Mouse (Mus musculus) hindbrain, postnatal 0 days (tissue): ENCODE data around the gene Mzt1. TPM values are rescaled to one million over a fixed set of nuclear protein-coding genes. Genes with fewer than 3 reads are reported as not detected.

Source experiments
- ATAC-seq: fragments of 200-750 bp; cut with Nextera tagmentation; 2 replicates; pipeline ENCODE4 v1.8.0; 2017; ENCODE audit warnings: mild to moderate bottlenecking, moderate TSS enrichment, moderate library complexity
- DNase-seq: peaks from one replicate; pipeline ENCODE4 v3.0.0-alpha.2; 2015; ENCODE audit warnings: low spot score
- H3K27ac ChIP-seq: fragments of 300-500 bp; sonication (generic); 2 replicates; pipeline ENCODE4 v1.5.1; 2014; ENCODE audit warnings: mild to moderate bottlenecking
- H3K27me3 ChIP-seq: fragments of 300-500 bp; sonication (generic); 2 replicates; pipeline ENCODE4 v1.6.1; 2014; ENCODE audit warnings: low read length, mixed read lengths; ENCODE audit not compliant: insufficient read depth
- H3K36me3 ChIP-seq: fragments of 300-500 bp; sonication (generic); 2 replicates; pipeline ENCODE4 v1.6.1; 2014; ENCODE audit warnings: low read length, mixed read lengths; ENCODE audit not compliant: insufficient read depth
- H3K4me1 ChIP-seq: fragments of 300-500 bp; sonication (generic); 2 replicates; pipeline ENCODE4 v1.6.1; 2014; ENCODE audit warnings: antibody characterized with exemption, low read length, mixed read lengths; ENCODE audit not compliant: insufficient read depth
- H3K4me2 ChIP-seq: fragments of 300-500 bp; sonication (generic); 2 replicates; pipeline ENCODE4 v1.6.1; 2014; ENCODE audit warnings: low read depth, mild to moderate bottlenecking, low read length, moderate library complexity, mixed read lengths
- H3K4me3 ChIP-seq: fragments of 300-500 bp; sonication (generic); 2 replicates; pipeline ENCODE4 v1.5.1; 2014; ENCODE audit warnings: low read length
- H3K9ac ChIP-seq: fragments of 300-500 bp; sonication (generic); replicated peaks from 2 replicates; pipeline ENCODE4 v1.6.1; 2014; ENCODE audit warnings: mild to moderate bottlenecking, low read length, moderate library complexity, mixed read lengths
- H3K9me3 ChIP-seq: fragments of 300-500 bp; sonication (generic); 2 replicates; pipeline ENCODE4 v1.6.1; 2016; ENCODE audit warnings: low read length, mixed read lengths
- CTCF ChIP-seq: IDR thresholded peaks from 2 replicates; pipeline ENCODE4 v1.5.1; 2016; ENCODE audit warnings: antibody characterized with exemption, control low read depth, low read depth
- WGBS: fragments of 180-500 bp; shearing (Covaris S2); extraction: QIAGEN DNeasy Blood & Tissue Kit; methylation state at CpG from one replicate; pipeline ENCODE4 v1.1.7; 2014; 5-methylcytosine and 5-hydroxymethylcytosine counted together
- polyA plus RNA-seq: library from polyadenylated mRNA; unstranded; fragments of >200 nt; fragmentation: Nextera tagmentation; extraction: Ambion mirVana; gene quantifications from 2 replicates; pipeline ENCODE4 v1.2.1, GENCODE M21; 2015
- total RNA-seq: library from RNA; depleted of rRNA; stranded (reverse); fragments of >200 nt; gene quantifications from 2 replicates; pipeline ENCODE4 v1.2.3, GENCODE M21; 2014

Gene Mzt1
- total and polyA plus RNA-seq, 2 experiments from 2014 or later, result 73.7 to 117 TPM

- H3K9ac ChIP-seq, result no peak overlapping the region
- H3K36me3 ChIP-seq, result no peaks in the 10 kb centered on the region
- TF ChIP-seq CTCF, result no peak
- no peaks in the 10 kb centered on the region for H3K9me3 ChIP-seq
- no peak overlapping the region for H3K4me3 ChIP-seq
- WGBS, result 62% methylated on average over 10 of the region's 10 CpGs
- DNase-seq, result no peak
- no peak overlapping the region for H3K27ac ChIP-seq
- H3K27me3 ChIP-seq, result no peaks in the 10 kb centered on the region
- ATAC-seq, result no peak
- no peak overlapping the region for H3K4me2 ChIP-seq
- H3K4me1 ChIP-seq, result no peaks in the 10 kb centered on the region
Observed at GRCm38 (mm10) chr14:99019136-99019808, 26.7 kb downstream of the Mzt1 start.

GRCm38 (mm10) chr14:99018691-99019090 lies 27.2 kb downstream of the Mzt1 start:
- H3K27me3 ChIP-seq, result no peaks in the 10 kb centered on the region
- H3K36me3 ChIP-seq, result no peaks in the 10 kb centered on the region
- no peaks in the 10 kb centered on the region for H3K4me1 ChIP-seq
- no peak overlapping the region for H3K4me2 ChIP-seq
- DNase-seq (no peak), ATAC-seq (no peak)
- TF ChIP-seq CTCF, result no peak
- H3K4me3 ChIP-seq, result no peak overlapping the region
- H3K9ac ChIP-seq, result no peak overlapping the region
- no peaks in the 10 kb centered on the region for H3K9me3 ChIP-seq
- H3K27ac ChIP-seq, result no peak overlapping the region
- WGBS, result 88% methylated on average over 7 of the region's 7 CpGs

- Histone ChIP-seq H3K27me3 (no peaks in the 10 kb centered on the region), H3K4me3 (no peak overlapping the region), H3K27ac (peak overlapping the region; percentile 52; the same call in 1 of the 2 replicates), H3K9me3 (no peaks in the 10 kb centered on the region), H3K4me2 (no peak overlapping the region), H3K9ac (no peak overlapping the region), H3K4me1 (no peaks in the 10 kb centered on the region), H3K36me3 (no peaks in the 10 kb centered on the region)
- DNase-seq (no peak), ATAC-seq (no peak)
- 60% methylated on average over 2 of the region's 2 CpGs for WGBS
- TF ChIP-seq CTCF, result no peak
Observed at GRCm38 (mm10) chr14:99010920-99011313, 35.0 kb downstream of the Mzt1 start.

- Histone ChIP-seq H3K27ac (peak overlapping the region; percentile 52), H3K9me3 (no peaks in the 10 kb centered on the region), H3K27me3 (no peaks in the 10 kb centered on the region), H3K4me2 (no peak overlapping the region), H3K4me3 (no peak overlapping the region), H3K36me3 (no peaks in the 10 kb centered on the region), H3K4me1 (no peaks in the 10 kb centered on the region), H3K9ac (no peak overlapping the region)
- ATAC-seq, result no peak
- 49% methylated on average over 8 of the region's 8 CpGs for WGBS
- TF ChIP-seq CTCF, result no peak
- no peak for DNase-seq
Observed at GRCm38 (mm10) chr14:99010224-99010919, 35.6 kb downstream of the Mzt1 start.

GRCm38 (mm10) chr14:98994218-98994617 lies 51.7 kb downstream of the Mzt1 start, which contains the start of gene Rpl36a-ps1:
Rpl36a-ps1 (minus strand) TSS chr14:98994318.
- WGBS, result 93% methylated on average over 7 of the region's 7 CpGs
- no peak for TF ChIP-seq CTCF
- Histone ChIP-seq H3K9me3 (peaks cover 6% of the 10 kb centered on the region; the same call in 1 of the 2 replicates), H3K27me3 (no peaks in the 10 kb centered on the region), H3K4me1 (no peaks in the 10 kb centered on the region), H3K9ac (no peak within 1 kb of the TSS), H3K4me2 (no peak within 1 kb of the TSS), H3K27ac (no peak within 1 kb of the TSS), H3K4me3 (no peak within 1 kb of the TSS), H3K36me3 (no peaks in the 10 kb centered on the region)
- DNase-seq (no peak), ATAC-seq (no peak)

GRCm38 (mm10) chr14:98992482-98992881 lies 53.5 kb downstream of the Mzt1 start:
- H3K36me3 ChIP-seq, result no peaks in the 10 kb centered on the region
- H3K4me2 ChIP-seq, result no peak overlapping the region
- H3K9me3 ChIP-seq, result peaks cover 6% of the 10 kb centered on the region; the same call in 1 of the 2 replicates
- no peaks in the 10 kb centered on the region for H3K4me1 ChIP-seq
- DNase-seq (no peak), ATAC-seq (no peak)
- no peak for TF ChIP-seq CTCF
- WGBS, result 91% methylated on average over 2 of the region's 2 CpGs
- H3K9ac ChIP-seq, result no peak overlapping the region
- H3K27ac ChIP-seq, result no peak overlapping the region
- H3K4me3 ChIP-seq, result no peak overlapping the region
- no peaks in the 10 kb centered on the region for H3K27me3 ChIP-seq

GRCm38 (mm10) chr14:98990636-98991035 lies 55.3 kb downstream of the Mzt1 start:
- Histone ChIP-seq H3K9me3 (no peaks in the 10 kb centered on the region), H3K4me1 (no peaks in the 10 kb centered on the region), H3K27me3 (no peaks in the 10 kb centered on the region), H3K9ac (no peak overlapping the region), H3K4me3 (no peak overlapping the region), H3K4me2 (no peak overlapping the region), H3K36me3 (no peaks in the 10 kb centered on the region), H3K27ac (no peak overlapping the region)
- WGBS, result 75% methylated on average over 3 of the region's 3 CpGs
- no peak for TF ChIP-seq CTCF
- DNase-seq (no peak), ATAC-seq (no peak)
